Mouse (Mus musculus) midbrain, embryonic 16.5 days (tissue): ENCODE data around the gene Ssr1. TPM values are rescaled to one million over a fixed set of nuclear protein-coding genes. Genes with fewer than 3 reads are reported as not detected.

Source experiments
- ATAC-seq: fragments of 200-750 bp; cut with Nextera tagmentation; 2 replicates; pipeline ENCODE4 v1.8.0; 2017; ENCODE audit warnings: moderate TSS enrichment
- H3K27ac ChIP-seq: fragments of 300-500 bp; sonication (generic); 2 replicates; pipeline ENCODE4 v1.5.1; 2014; ENCODE audit warnings: mild to moderate bottlenecking, low read length, mixed read lengths
- H3K27me3 ChIP-seq: fragments of 300-500 bp; sonication (generic); 2 replicates; pipeline ENCODE4 v1.6.1; 2014; ENCODE audit warnings: low read depth, low read length, mixed read lengths; ENCODE audit not compliant: control insufficient read depth, insufficient read depth
- H3K36me3 ChIP-seq: fragments of 300-500 bp; sonication (generic); 2 replicates; pipeline ENCODE4 v1.6.1; 2014; ENCODE audit warnings: mild to moderate bottlenecking, low read length, moderate library complexity, mixed read lengths; ENCODE audit not compliant: control insufficient read depth, insufficient read depth
- H3K4me1 ChIP-seq: fragments of 300-500 bp; sonication (generic); 2 replicates; pipeline ENCODE4 v1.6.1; 2014; ENCODE audit warnings: mild to moderate bottlenecking, low read length, mixed read lengths; ENCODE audit not compliant: control insufficient read depth, insufficient read depth
- H3K4me2 ChIP-seq: fragments of 300-500 bp; sonication (generic); 2 replicates; pipeline ENCODE4 v1.6.1; 2014; ENCODE audit warnings: mild to moderate bottlenecking, low read length, mixed read lengths
- H3K4me3 ChIP-seq: fragments of 300-500 bp; sonication (generic); 2 replicates; pipeline ENCODE4 v1.5.1; 2014; ENCODE audit warnings: low read depth, mild to moderate bottlenecking, low read length, moderate library complexity, mixed read lengths
- H3K9ac ChIP-seq: fragments of 300-500 bp; sonication (generic); 2 replicates; pipeline ENCODE4 v1.6.1; 2014; ENCODE audit warnings: low read depth, low read length, mixed read lengths
- H3K9me3 ChIP-seq: fragments of 300-500 bp; sonication (generic); replicated peaks from 2 replicates; pipeline ENCODE4 v1.6.1; 2014; ENCODE audit warnings: mild to moderate bottlenecking, low read length, mixed read lengths; ENCODE audit not compliant: control insufficient read depth, poor library complexity, severe bottlenecking
- WGBS: fragments of 180-500 bp; shearing (Covaris S2); extraction: QIAGEN DNeasy Blood & Tissue Kit; methylation state at CpG from one replicate; pipeline ENCODE4 v1.1.7; 2014; 5-methylcytosine and 5-hydroxymethylcytosine counted together
- polyA plus RNA-seq: library from polyadenylated mRNA; unstranded; fragments of >200 nt; fragmentation: Nextera tagmentation; extraction: Ambion mirVana; gene quantifications from 2 replicates; pipeline ENCODE4 v1.2.1, GENCODE M21; 2015

Gene Ssr1
- polyA plus RNA-seq, 1 experiment from 2014 or later = 71.1 TPM

DNA sequence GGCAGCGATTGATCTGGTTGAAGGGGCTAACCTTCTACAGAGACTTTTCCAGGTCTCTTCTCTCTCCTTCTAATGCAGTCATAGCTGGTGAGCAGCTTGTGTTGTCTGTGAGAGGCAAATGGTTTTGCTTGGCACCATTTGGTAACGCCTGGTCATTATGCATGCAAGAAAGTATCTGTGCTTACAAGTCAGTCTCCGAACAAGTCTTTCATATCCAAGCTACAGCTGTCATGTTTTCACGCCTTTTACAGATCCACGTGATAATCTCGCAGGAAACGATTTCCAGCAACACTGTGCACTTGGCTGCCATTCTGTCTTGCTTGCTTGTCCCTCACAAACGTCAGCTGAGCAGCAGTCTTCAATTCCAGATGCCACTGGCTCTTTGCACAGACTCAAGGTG, 24.0 kb downstream of the Ssr1 start:
- Histone ChIP-seq H3K4me1 (0 out of 2 replicates have a peak, but pooled peaks cover 4% of the 10 kb centered on the region), H3K36me3 (no peaks in the 10 kb centered on the region), H3K4me3 (no peak overlapping the region), H3K9me3 (no peaks in the 10 kb centered on the region), H3K27ac (no peak overlapping the region), H3K4me2 (no peak overlapping the region), H3K9ac (no peak overlapping the region), H3K27me3 (no peaks in the 10 kb centered on the region)
- no peak for ATAC-seq
- 66% methylated on average over 8 of the region's 8 CpGs for WGBS

DNA sequence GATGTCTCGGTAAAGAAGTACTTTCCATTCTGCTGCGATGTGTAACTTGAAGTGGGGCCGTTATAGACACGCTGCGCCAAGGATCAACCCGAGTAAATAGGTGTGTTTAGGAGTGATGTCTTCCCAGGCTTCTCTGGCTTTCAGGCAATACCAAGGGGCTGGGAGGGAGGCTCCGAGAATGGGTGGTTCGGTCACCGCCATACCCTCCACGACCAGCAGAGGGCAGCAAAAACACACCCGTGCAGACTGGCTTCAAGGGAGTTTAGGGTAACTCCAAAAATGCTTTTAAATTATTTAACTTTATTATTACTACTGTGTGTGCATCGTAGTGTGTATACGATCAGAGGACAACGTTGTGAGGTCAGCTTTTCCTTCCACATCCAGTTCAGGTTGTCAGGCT, 24.7 kb downstream of the Ssr1 start:
- Histone ChIP-seq H3K36me3 (no peaks in the 10 kb centered on the region), H3K27me3 (no peaks in the 10 kb centered on the region), H3K9ac (no peak overlapping the region), H3K9me3 (no peaks in the 10 kb centered on the region), H3K4me3 (no peak overlapping the region), H3K27ac (no peak overlapping the region), H3K4me2 (peak overlapping the region; percentile 19; the same call in 1 of the 2 replicates), H3K4me1 (0 out of 2 replicates have a peak, but pooled peaks cover 4% of the 10 kb centered on the region)
- 9% methylated on average over 14 of the region's 14 CpGs for WGBS
- ATAC-seq = peak; percentile 12; the same call in 1 of the 2 replicates

DNA sequence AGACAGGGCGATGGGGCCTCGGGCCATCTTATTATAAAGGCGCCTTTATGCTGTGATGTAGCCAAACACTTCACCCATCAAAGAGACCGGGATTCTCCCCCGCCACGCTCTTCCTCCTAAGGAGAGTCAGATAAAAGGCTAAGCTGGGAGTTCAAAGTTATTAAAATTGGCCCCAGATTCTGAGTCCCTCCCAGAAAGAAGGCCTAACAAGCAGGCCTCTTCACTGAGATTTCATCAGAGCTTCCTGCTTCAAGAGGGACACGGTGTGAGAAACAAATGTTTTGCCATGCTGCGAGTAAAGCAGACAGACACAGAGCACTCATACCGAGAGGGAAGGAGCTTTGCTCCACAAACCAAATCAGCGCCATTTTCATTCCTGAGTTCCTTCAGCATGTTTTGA, 26.5 kb downstream of the Ssr1 start:
- Histone ChIP-seq H3K4me2 (0 out of 2 replicates have a peak overlapping the region, but pooled peaks have one; percentile 21), H3K4me3 (no peak overlapping the region), H3K4me1 (peaks cover 8% of the 10 kb centered on the region; the same call in 1 of the 2 replicates), H3K9ac (no peak overlapping the region), H3K36me3 (no peaks in the 10 kb centered on the region), H3K9me3 (no peaks in the 10 kb centered on the region), H3K27me3 (no peaks in the 10 kb centered on the region), H3K27ac (no peak overlapping the region)
- 43% methylated on average over 10 of the region's 10 CpGs for WGBS
- no peak for ATAC-seq

DNA sequence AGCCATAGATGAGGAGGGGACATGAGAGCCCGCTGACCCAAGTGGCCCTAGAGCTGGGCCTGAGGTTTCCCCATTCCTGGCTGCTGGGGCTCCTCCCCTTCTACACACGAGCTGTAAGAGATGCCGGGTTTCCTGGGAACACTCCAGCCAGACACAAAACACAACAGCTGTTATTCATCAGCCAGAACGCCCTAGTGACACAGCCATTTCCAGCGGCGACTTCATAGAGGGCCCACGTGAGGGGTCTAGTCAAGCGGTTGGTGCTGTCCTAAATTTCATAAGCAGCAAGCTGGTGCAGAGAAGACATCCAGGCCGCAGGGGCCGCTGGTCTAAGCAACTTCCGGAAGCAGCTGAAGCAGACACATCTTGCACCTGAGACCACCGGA, 27.0 kb downstream of the Ssr1 start:
- ATAC-seq = no peak
- Histone ChIP-seq H3K9ac (no peak overlapping the region), H3K27ac (no peak overlapping the region), H3K9me3 (no peaks in the 10 kb centered on the region), H3K4me3 (no peak overlapping the region), H3K4me2 (peak overlapping the region; percentile 21; the same call in 1 of the 2 replicates), H3K27me3 (no peaks in the 10 kb centered on the region), H3K4me1 (peaks cover 8% of the 10 kb centered on the region; the same call in 1 of the 2 replicates), H3K36me3 (no peaks in the 10 kb centered on the region)
- WGBS = 39% methylated on average over 12 of the region's 12 CpGs

DNA sequence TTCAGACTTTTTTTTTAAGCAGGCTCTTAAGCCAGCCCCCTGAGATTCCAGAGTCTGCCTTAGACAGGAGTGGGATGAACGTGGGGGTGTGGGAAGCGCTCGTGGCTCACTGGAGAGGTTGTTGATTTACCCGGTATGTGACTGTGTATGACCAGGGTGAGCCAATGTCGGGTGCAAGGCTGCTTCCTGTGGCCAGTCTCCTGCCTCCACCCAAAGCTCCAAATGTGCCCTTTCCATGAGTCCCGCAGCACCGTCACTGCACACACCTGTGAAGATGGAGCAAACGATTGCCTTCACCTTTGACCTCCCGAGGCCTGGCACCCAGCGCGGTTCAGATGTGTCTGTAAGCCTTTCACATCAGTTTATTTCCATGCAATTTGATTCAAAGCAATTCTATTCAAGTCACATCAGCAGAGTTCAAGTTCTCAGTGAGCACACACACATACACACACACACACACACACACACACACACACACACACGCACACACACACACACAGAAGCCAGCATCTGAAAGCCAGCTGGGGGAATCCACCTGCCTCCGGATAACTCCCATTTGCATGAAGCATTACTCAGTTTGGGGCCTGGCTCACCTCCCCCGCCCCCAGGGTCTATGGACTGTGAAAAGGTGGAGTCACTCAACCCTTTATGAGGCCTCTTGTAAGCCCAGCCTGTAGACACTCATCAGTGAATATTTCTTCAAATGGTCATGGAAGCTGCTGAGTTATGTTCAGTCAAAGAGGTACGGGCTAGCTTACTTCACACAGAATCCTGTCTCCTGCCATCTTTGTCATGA, 27.6 kb downstream of the Ssr1 start:
- no peak overlapping the region for H3K4me3 ChIP-seq
- no peak overlapping the region for H3K27ac ChIP-seq
- 82% methylated on average over 15 of the region's 15 CpGs for WGBS
- peaks cover 8% of the 10 kb centered on the region; the same call in 1 of the 2 replicates for H3K4me1 ChIP-seq
- H3K4me2 ChIP-seq = no peak overlapping the region
- H3K9me3 ChIP-seq = no peaks in the 10 kb centered on the region
- no peak overlapping the region for H3K9ac ChIP-seq
- no peaks in the 10 kb centered on the region for H3K27me3 ChIP-seq
- no peak for ATAC-seq
- H3K36me3 ChIP-seq = no peaks in the 10 kb centered on the region

DNA sequence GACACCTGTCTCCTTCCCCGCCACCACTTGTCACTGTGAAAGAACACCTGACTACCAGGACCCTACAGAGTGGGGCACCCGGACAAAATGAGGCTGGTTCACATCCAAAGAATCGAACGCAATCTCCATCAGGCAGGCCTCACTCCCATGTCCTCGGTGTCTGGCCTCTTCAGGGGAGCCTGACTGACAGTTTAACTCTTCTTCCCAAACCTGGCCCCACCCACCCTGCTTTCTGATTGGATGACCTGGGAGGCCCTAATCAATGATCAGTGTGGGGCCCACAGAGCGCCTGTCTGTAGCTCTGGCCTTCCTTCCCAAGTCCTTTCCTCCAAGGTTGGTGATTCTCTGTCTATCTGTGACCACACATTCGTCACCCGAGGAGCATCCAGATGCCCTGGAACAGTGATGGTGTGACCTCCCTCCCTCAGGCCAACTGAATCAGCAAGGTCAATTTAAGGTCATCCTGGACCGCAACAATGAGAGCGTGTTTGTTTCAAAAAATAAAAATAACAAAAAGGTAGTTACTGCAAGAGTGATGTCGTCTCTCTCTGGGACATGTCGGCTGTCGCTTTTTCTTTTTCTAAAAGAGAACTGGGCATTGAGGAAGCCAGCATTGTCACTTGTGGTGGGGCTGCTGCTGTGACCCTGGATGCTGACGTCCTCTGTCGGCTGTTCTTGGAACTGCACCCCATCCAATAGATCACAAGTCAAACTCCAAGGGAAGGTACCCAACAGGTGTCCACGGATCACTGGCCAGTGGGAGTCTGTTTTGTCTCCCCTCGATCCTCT, 28.7 kb downstream of the Ssr1 start:
- Histone ChIP-seq H3K27me3 (no peaks in the 10 kb centered on the region), H3K4me1 (peaks cover 8% of the 10 kb centered on the region; the same call in 1 of the 2 replicates), H3K4me3 (no peak overlapping the region), H3K4me2 (no peak overlapping the region), H3K36me3 (no peaks in the 10 kb centered on the region), H3K9me3 (no peaks in the 10 kb centered on the region), H3K9ac (no peak overlapping the region), H3K27ac (no peak overlapping the region)
- WGBS = 34% methylated on average over 17 of the region's 17 CpGs
- no peak for ATAC-seq

DNA sequence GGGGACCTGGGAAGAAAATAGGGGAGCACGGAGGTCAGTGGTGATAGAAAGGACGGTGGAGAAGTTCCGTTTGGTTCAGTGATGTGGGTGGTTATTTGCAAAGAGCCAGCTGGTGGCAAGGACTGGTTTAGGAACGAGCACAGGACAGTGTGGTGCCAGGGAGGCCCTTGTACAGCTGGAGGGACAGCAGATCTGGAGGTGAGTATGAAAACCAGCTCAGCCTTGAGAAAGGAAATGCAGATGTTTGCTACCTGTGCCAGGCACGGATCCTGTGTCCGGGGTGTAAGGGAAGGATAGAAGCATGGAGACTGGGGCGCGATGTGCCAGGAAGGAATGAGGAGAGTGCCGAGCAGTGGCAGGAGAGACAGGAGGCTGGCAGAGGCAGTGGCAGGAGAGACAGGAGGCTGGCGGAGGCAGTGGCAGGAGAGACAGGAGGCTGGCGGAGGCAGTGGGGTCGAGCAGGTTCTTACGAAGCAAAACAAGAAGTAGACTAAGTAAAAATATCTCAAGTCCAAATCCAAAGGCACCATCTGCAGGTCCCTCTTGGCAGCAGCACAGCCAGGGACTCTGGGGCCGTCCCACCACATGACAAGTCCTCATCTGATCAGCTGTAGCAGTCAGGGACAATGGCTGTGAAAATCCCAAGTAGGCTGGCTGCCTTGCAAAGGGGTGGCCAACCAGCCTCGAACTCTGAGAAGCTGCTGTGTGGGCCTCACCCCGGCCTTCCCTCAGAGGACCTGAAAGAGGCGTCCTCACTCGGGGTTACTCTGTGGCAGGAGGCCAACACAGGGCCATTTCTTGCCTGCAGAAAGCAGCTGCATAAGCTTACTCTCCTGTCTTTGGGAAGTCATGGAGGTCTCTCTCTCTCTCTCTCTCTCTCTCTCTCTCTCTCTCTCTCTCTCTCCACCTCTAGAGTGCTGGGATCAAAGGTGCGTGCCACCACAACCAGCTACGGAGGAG, 29.6 kb downstream of the Ssr1 start:
- Histone ChIP-seq H3K27ac (no peak overlapping the region), H3K9ac (no peak overlapping the region), H3K4me3 (no peak overlapping the region), H3K4me2 (0 out of 2 replicates have a peak overlapping the region, but pooled peaks have one; percentile 34), H3K9me3 (no peaks in the 10 kb centered on the region), H3K27me3 (no peaks in the 10 kb centered on the region), H3K4me1 (peaks cover 8% of the 10 kb centered on the region; the same call in 1 of the 2 replicates), H3K36me3 (no peaks in the 10 kb centered on the region)
- ATAC-seq = no peak
- 37% methylated on average over 20 of the region's 20 CpGs for WGBS

DNA sequence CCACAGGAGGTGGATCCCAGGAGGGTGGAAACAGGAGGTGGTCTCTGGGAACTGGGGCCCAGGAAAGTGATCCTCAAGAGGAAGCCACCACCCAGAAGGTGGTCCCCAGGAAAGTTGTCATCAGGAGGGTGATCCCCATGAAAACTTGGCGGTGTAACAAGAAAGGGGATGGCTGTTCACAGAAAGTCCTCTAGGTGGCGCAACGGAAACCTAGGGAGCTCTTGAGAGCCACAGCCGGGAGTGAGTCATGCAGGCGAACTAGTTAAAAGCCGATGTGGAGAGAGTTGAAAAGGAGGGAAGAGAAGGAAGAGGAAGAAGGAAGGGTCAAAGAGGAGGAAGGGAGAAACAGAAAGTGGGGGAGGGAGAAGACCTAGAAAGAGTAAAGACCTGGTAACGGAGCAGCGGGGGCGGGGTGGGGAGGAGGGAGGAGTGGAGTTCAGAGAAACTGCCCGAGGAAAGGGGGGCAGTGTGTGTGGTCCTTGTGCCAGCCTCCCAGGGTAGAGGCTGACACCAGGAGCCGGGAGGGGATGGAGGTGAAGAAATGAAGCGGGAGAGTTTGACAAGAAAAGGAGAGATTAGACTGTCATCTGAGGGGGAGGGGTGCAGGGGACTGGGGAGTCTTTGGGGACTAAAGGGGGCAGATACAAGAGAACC, 30.5 kb downstream of the Ssr1 start:
- WGBS = under 1% methylated on average over 12 of the region's 12 CpGs
- no peaks in the 10 kb centered on the region for H3K9me3 ChIP-seq
- no peak overlapping the region for H3K9ac ChIP-seq
- peak overlapping the region; percentile 34 for H3K4me2 ChIP-seq
- H3K4me3 ChIP-seq = peak overlapping the region; percentile 3; the same call in 1 of the 2 replicates
- H3K27ac ChIP-seq = no peak overlapping the region
- no peaks in the 10 kb centered on the region for H3K27me3 ChIP-seq
- ATAC-seq = 0 out of 2 replicates have a peak, but pooled peaks have one; percentile 37
- no peaks in the 10 kb centered on the region for H3K36me3 ChIP-seq
- peaks cover 4% of the 10 kb centered on the region; the same call in 1 of the 2 replicates for H3K4me1 ChIP-seq
